Mouse (Mus musculus) adrenal gland, adult 2 months (tissue): Measurements from ENCODE around the gene Sesn1. TPM values are rescaled to one million over a fixed set of nuclear protein-coding genes. Genes with fewer than 3 reads are reported as not detected.
"Not testable (repeated sequence)": the region's sequence is repeated elsewhere in the genome, so short reads cannot be mapped to it uniquely, and the experiment has no call there.

Experiments used
- DNase-seq: peaks from one replicate; pipeline ENCODE4 v3.0.0; 2021
- polyA plus RNA-seq: library from polyadenylated mRNA; depleted of rRNA; stranded (reverse); fragments of >200 nt; gene quantifications from 2 replicates; pipeline ENCODE4 v1.2.3, GENCODE M21; 2012
- total RNA-seq, 2 experiments: library from RNA; stranded (reverse); gene quantifications; 2 replicates each; pipeline ENCODE4 v1.2.3; 2021

Sesn1 gene
- total and polyA plus RNA-seq, 3 experiments = 12.4 to 19.7 (median 15.6) TPM

DNA sequence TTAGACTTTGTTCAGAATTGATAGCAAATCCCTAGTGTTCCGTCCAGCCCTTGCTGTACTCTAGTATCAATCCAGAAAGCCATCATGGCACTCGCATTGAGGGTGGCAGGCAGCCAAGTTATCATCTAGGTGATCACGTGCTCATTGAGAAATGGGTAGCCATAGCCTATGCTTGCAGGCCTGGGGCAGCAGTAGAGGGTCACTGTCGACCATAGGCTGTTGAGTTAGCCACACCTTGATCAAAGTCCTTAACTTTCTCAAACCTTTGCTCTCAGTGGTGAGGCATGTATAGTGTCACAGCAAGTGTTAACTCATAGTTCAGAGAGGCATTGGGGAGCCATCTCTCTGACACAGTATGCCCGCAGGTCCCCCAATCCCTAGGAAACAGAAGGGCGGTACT lies 11.4 kb downstream of the Sesn1 start:
- DNase-seq = no peak

DNA sequence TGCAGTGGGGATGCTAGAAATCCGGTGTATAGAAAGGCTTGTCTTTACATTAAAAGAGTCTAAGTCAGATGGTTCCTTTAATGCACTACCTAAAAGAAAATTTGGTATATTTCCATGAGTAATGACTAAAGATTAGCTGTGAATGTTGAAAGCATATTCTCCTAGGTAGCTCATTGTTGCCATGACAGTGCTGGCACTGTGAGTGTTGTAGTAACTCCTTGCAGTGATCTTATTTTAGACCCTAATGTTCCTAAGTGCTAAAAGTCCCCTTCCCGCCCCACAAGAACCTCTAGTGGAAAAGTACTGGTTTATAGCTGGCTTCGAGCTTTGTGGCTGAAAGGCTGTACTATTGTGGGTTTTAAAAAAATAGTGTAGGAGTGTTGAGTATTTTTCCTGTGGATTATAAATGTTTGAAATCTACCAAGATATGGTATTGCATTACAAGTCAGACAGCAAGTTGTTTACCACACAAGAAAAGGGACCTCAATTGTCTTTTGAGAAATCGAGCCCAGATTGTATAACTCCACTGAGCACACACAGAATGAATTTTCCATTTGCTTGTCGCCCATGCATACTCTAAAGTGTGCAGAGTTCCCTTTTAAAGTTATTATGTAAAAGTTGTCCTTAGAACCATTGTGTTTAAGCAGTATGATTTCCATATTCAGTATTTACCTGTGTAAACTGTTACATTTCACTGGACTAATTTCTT lies 13.0 kb downstream of the Sesn1 start:
- no peak for DNase-seq

DNA sequence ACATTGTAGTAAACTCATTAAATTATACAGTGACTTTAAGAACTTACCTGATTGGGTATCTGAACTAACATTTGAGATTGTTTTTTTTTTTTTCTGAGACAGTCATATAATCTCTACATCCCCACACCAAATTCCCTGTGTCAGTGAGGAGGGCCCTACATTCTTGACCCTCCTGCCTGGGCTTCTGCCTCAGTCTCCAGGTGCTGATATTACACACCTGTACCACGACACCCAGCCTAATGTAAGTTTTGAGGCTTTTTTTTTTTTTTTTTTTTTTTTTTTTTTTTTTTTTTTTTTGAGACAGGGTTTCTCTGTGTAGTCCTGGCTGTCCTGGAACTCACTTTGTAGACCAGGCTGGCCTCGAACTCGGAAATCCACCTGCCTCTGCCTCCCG lies 13.5 kb downstream of the Sesn1 start:
- DNase-seq = not testable (repeated sequence)

DNA sequence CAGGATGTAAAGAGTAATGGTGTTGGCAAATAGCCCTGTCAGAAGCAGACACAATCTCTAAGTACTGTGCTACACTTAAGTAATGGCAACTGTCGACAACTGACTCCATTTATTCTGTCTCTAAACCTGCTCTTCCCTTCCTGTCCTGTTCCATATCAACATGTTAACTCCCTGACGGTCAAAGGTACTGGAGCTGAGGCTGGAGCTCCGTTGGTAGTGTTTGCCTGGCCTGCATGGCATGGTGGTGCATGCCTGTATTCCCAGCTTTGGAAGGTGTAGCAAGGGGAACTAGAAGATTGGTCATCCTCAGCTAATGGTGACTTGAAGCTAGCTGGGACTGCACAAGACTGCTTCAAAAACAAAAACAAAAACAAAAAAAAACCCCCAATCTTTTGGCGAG lies 14.2 kb downstream of the Sesn1 start:
- no peak for DNase-seq

DNA sequence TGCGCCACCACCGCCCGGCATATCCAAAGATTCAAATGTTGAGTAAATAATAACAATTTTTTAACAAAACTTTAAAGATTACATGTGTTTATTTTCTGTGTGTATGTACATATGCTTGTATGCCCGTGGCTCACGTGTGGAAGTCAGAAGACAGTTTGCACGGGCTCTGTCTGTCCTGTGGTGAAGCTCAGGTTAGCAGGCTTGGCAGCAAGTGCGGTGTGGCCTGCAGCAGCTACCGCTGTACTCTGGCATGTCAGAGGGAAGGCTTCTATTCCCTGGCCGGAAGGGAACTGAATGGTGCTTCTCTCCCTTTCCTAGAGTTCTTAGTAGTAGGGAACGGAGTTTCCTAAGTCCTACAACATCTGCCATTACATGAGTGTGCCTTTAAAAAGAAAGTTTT lies 15.3 kb downstream of the Sesn1 start:
- DNase-seq = no peak

DNA sequence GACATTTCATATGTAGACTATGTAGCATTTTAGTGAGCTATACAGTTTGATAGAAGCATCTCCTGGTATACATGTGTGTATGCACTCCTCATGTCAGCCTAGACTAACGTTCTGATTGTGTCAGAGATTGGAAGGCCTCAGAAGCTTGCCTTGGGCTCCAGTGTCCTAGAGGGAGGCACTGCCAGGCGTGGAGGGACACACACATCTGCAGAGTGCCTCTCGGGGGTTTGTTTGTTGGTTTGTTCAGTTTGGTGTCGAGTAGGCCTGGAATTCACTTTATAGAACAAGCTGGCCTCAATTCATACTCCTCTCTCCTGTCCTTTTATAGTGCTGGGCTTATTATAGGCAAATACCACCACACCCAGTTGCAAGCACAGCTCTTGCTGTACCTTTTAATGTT lies 16.3 kb downstream of the Sesn1 start:
- no peak for DNase-seq

DNA sequence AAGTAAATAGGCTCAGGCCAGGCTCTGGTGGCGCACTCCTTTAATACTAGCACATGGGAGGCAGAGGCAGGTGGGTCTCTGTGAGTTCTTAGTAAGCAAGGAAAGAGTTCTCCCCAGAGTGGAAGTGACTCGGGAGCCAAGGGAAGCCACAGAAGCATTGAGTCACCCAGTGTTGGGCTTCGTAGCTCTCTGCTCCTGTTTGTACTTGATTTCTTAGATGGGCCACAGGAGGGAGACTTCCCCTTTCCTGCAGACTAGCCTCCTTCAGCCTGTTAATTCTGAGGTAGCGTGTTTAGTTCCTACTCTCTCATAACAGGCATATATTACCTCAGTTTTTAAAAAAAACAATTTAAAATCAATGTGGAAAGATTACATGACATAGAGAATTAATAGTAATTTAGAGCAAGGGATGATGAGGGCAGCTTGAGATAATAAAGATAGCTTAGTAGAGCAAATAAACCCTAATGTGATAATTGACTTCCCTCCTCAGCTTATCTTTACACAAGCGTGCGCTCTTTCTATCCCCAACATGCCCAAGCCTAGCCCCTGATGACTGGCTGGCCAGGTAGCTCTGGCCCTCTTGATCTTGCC lies 16.9 kb downstream of the Sesn1 start:
- no peak for DNase-seq

DNA sequence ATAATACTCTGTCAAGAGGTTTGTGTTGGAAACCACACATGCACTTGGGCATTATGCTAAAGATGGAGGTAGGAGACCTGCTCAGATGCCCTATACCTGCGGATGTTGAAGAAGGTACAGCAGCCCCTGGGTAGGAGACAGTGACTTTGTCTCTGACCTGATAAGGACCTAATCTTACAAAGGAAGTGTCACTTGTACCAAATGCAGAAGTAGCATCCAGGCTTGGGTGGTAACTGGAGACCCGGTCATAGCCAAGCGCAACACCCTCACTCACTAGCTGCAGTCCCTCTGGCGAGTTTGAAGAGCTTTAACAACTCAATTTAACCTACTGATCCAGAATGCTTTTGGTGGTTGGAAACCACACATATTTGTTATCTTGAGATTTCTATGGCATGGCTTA lies 18.0 kb downstream of the Sesn1 start:
- no peak for DNase-seq

DNA sequence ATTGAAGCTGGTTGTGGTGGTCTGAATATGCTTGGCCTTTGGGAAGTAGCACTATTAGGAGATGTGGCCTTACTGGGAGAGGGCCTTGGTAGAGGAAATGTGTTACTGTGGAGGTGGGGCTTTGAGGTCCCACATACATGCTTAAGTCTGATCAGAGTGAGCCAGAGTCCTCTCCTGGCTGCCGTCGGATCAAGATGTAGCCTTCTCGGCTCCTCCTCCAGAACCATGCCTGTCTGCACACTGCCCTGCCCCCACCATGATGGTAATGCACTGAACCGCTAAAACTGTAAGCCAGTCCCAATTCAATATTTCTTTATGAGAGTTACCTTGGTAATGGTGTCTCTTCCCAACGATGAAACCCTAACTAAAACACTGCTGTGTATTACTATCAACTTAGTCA lies 19.5 kb downstream of the Sesn1 start:
- DNase-seq = no peak

DNA sequence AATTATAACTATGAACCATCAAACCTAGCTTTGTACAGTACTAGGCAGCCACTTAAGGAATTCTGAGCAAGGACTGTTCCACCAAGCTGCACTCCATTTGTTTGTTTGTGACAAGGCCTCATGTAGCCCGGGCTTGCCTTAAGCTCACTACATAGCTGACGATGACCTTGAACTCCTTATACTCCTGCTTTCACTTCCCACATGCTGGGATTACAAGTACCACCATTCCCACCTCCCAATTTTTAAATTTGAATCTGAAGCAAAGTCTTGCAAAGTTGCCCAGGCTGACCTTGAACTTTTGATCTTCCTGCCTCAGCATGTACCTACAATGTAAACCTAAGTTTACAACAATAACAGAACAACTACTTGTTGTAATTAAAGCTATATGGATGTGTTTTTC lies 20.2 kb downstream of the Sesn1 start:
- no peak for DNase-seq

DNA sequence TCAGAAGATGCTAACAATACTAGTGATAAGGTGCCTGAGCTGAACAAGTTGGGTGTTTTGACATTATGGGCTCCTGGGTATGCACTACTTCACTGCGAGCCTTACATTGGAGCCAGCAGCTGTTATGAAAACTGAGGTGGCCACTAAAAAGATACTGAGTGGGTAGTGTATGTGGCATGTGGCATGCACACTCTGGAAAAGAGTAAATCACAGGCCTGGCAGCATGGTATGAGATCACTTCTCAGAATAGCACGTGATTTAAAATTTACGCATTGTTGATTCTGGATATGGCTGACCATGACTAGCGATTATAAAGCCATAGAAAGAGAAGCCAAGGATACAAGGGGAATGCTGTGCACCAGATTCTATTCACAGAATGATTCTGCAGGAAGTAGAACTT lies 20.7 kb downstream of the Sesn1 start:
- DNase-seq = no peak

DNA sequence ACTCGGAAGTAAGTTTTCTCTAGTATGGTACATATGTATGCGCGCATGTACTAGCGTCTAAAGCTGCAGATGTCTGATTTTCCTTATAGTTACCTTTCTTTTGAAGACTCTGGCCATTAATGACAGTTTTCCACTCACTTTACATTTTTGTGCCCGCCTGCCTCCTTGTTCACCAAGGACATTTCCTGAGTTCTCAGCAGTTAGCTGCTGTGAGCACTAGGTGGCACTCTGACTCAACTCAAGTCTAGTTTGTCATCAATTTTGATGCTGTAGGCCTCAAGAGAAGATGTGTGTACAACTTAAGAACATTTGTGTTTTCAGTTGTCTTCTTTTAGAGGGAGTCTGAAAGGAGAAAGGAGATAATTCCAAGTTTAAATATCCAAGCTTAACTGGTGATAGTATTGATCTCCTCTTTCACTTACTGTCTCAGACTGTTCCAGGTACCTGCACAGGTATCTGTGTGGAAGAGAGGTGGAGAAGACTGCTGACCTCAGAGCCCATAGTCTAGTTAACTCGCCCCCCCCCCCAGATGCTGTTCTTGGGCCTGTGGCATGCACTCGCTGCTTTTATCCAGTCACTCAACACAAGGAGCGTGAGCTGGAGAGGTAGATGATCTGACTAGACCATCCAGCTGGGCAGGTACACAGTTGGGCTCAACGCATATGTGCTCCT lies 21.3 kb downstream of the Sesn1 start:
- DNase-seq = peak; percentile 62

DNA sequence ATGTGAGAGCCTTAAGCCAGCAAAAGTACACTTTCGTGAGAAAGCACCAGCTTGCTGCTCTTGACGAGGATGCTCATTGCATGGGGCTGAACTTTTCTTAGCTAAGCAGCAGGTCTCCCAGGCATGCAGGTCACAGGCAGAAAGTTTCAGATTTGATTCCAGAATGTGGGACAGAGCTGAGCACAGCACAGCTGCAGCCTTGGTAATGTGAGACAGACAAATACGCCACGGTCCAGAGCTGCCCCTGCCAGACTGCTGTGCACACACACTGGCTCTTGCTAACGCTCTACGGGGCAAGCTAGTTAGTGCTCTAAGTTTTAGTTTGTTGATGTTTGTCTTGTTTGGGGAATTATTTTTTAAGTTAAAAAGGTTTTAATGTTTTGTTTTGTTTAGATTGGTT lies 22.5 kb downstream of the Sesn1 start:
- peak; percentile 21 for DNase-seq

DNA sequence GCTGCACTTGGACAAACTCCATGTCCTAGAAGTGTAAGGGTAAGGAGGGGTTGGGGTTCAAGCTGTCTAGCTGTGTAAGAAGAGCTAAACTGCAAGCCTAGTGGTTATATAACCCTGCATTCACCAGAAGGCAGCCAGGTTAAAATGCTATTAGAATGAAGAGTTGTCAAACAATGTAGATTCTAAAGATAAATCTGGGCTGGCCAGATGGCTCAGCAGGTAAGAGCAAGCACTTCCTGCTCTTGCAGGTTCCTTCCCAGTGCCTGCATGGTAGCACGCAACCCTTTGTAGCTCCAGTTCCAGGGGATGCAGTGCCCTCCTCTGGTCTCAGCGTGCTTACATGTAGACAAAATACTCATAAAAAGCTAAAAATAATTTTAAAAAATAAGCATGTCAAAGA lies 24.4 kb downstream of the Sesn1 start:
- no peak for DNase-seq

DNA sequence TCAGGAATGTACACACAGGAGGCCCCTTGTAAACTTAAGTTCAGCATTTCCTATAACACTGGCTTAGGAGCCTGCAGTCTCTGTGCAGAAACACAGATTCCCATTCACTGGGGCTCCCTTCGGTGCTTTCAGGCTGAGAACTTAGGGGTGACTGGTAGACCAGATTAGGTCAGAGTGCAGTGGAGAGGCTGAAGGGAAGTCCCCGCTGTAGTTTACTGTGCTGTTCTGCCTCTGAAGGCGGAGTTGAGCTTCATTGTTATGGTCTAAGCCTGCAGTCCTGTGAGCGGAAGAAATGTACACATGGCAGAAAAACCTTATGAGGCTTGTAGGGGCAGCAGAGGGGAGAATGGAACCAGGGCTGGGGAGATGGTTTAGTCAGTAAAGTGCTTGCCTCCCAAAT lies 29.2 kb downstream of the Sesn1 start:
- DNase-seq = no peak

DNA sequence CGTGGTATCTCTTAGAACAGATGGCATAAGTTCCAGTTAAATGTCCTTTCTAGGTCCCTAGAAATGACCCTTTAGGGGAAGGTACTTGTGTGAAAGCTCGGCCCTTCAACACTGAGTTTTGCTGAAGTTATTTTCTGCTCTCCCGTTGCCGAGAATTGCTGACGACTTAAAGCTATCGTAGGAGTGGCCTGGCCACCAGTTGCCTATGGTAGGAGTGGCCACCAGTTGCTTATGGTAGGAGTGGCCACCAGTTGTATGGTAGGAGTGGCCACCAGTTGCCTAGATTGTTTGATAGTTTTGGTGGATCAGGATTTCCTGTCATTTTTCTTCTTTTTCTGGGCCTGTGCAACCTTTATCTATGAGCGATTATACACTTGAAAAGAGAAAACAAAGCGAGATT lies 38.0 kb downstream of the Sesn1 start:
- DNase-seq = no peak

DNA sequence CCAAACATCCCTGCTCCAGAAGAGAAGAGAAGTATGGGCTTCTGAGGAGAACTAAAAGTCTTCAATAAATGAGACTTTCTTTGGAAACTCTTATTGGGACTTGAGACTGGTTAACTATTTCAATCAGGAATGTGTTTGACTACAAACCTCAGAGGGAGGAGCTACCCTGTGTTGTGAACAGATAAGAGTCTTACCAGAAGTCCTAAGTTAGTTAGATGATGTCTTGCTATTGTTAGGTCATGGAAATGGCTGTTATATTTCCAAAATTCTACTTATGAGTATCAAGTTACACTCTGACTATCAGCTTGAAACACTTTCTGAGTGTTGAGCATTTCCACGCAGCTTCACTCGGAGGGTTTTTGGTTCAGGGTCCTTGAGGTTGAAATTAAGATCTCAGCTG lies 39.0 kb downstream of the Sesn1 start:
- no peak for DNase-seq

DNA sequence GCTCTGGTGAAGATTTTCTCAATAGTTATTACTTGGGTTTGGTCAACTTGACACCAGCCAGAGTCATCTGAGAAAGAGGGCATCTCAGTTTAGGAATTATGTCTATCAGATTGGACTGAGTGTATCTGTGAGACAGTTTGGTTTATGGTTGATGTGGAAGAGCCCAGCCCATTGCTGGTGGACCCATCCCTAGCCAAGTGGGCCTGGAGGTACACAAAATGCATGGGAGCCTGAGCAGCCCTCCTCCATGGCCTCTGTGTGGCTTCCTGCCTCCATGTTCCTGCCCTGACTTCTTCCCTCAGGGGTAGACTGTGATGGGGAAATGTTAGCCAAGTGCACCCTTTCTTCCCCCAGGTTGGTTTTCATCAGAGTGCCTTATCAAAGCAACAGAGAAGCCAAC lies 50.1 kb downstream of the Sesn1 start:
- no peak for DNase-seq

DNA sequence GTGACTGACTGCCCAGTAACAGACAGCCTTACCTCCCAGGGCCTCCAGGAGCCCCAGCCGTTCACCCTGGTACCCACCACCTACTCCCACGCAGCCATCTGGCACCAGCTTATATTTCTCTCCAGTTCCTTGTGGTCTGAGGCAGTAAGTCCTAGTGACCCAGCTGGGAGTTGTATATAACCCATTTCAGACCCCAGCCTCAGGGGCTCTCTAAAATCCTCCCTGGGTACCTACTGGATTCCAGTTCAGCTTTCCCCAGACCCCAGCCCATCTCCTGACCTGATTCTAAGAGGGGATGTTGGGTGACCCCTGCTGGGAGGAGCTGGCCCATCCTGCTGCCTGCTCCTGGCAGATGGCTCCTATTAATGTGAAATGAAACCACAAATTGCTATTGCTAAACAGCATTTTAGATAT lies 50.5 kb downstream of the Sesn1 start:
- DNase-seq = no peak

DNA sequence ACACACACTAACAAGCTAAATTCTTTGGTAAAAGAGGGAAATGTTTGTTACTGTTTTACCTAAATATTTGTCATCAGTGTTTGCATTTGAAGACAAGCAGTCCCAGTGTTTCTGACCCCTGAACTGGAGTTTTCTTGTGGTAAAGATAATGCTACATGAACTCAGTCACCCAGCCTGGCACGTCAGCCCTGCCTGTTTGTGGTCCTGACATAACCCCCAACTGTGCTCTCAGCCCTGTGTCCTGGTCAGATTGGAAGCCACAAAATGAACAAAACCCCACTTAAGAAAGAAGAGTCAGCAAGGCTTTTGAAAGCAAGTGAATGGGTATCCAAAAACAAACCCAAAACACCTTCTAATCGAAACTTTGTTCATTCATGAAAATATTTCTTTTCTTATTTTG lies 53.3 kb downstream of the Sesn1 start:
- no peak for DNase-seq

DNA sequence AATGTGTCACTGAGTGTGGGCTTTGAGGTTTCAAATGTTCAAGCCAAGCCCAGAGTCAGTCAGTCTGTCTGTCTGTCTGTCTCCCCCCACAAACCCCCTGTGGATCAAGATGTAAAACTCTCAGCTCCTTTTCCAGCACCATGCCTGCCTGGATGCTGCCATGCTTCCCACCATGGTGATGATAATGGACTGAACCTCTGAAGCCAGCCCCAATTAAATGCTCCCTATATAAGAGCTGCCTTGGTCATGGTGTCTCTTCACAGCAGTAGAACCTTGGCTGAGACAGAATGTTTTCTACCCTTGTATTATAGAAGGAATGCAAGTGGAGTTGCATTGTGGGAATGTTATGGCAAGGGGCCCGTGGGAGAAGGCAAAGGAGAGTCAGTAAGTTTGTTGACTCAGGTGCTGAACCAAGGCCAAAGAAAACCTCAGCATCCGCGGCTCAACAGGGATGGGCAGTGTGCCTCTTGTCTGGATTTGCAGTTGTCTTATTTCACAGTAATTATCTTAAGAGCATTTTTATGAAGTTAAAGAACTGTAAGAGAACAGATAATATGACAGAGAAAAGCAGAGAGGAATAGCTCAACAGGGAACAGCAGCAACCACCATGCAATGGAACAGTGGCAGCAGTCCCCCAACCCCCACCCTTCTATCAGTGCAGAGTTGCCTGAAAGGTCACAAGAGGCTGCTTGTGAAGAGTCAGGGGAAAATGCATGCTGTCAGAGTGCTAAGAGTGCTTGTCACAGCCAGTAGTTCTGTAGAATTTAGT lies 56.5 kb downstream of the Sesn1 start:
- DNase-seq = no peak

DNA sequence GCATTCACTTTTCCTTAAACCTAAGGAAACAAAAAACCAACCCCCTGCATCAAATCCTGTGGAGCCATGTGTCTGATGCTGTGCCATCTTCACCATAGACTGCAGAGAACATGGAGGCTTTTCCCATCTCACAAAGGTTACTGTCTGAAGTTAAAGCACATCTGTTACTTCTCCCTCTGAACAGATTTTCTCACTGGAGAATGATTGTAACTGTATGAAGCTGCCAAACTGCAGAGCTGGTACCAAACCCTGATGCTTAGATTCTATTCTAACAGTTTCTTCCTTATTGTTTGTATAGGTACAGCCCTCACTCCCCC lies 57.1 kb downstream of the Sesn1 start:
- DNase-seq = no peak

DNA sequence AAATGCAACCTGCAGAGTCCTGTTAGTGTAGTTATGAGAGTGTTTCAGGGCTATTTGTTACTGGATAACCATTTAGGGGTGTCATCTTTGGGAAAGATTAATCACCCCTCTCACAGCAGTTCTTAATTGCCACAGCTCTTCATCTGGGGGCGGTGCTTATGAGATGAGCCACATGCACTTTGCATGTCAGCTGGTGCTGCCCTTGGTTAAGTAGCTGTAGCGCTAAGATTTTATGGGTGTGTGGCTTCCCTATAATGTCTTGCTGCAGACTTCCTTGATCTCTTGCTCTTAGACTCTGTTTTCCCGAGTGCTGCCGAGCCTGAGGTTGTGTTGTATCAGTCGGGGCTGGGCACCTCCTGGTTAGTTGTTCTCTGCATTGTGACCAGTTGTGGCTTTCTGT lies 58.2 kb downstream of the Sesn1 start:
- DNase-seq = no peak
